Mouse (Mus musculus): ENCODE data around the gene Polr3h.

DNA sequence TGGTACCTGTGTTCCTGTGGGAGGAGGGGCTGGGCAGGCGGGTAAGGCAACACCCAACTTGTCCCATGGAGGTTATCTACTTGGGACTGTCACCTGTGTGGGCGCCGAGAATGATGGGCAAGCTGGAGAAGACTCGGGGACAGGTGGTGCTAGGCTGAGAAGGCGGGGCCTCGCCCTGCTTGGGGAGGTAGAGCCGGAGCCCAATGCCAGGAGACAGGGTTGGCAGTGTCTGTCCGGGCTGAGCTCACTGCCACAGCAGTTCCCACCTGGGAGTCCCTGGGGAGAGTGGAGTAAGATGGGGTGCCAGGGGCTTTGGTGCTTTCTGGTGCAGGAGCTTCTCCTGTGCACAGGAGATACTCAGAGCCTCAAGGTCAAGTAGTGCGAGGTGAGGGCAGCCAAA lies 76.9 kb downstream of the Polr3h start:
- TF ChIP-seq ZC3H11A (IDR thresholded peaks at IDR 0.05; ENCODE audit: borderline replicate concordance, low read depth, low read length), result no peak
- no peak for TF ChIP-seq CHD2 (IDR thresholded peaks at IDR 0.05; ENCODE audit: low read depth, low read length)
- no peak for TF ChIP-seq ZNF384 (IDR thresholded peaks at IDR 0.05; ENCODE audit: low read depth, low read length)
- TF ChIP-seq HCFC1 (IDR thresholded peaks at IDR 0.05; ENCODE audit: borderline replicate concordance, insufficient read depth, low read length), result no peak

Measured in ES-E14 (cell line).